Mouse (Mus musculus) naive thymus-derived CD4-positive, alpha-beta T cell, adult 2 months (primary cell): ENCODE measurements at regions not wholly inside any gene's neighbourhood (a gene's known extent, or its start where the extent isn't known, plus 50 kb on each side); places are given as distances from the start of the nearest gene placed in this dataset.

Experiments used
- DNase-seq: peaks from one replicate; pipeline ENCODE4 v3.0.0-alpha.2; 2011; ENCODE audit warnings: low read depth

DNA sequence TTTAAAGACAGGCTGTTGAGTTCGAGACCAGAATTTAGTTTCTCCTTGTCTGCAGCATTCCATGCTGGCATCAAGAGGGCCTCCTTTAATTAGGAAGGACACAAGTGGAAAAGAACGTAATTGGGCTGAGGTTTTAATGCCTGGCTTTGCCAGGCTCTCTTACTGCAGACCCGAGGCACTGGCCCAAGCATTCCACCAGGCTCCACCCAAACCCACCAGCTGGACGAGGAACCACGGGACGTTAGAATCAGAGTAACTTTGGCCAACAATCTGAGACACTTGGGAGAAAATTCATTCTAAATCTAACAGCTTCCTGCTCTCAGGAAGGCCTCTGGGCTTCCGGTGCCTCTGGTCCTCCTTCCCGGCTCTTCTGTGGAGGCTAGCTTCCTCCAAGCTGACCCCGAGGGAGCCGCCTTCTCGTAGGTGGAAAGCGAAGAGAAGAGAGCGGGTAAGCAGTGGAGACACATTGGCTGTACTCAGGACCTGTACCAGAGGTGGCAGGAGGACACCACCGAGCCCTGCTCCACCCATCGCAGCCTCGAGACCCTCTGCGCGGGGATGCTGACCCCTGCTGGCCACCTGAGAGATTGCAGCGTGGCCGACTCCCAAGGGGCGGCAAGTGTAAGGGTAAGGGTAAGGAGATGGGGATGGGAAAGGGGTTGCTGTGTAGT, 105.5 kb downstream of the Tmem17 start:
- DNase-seq: peak; percentile 81

DNA sequence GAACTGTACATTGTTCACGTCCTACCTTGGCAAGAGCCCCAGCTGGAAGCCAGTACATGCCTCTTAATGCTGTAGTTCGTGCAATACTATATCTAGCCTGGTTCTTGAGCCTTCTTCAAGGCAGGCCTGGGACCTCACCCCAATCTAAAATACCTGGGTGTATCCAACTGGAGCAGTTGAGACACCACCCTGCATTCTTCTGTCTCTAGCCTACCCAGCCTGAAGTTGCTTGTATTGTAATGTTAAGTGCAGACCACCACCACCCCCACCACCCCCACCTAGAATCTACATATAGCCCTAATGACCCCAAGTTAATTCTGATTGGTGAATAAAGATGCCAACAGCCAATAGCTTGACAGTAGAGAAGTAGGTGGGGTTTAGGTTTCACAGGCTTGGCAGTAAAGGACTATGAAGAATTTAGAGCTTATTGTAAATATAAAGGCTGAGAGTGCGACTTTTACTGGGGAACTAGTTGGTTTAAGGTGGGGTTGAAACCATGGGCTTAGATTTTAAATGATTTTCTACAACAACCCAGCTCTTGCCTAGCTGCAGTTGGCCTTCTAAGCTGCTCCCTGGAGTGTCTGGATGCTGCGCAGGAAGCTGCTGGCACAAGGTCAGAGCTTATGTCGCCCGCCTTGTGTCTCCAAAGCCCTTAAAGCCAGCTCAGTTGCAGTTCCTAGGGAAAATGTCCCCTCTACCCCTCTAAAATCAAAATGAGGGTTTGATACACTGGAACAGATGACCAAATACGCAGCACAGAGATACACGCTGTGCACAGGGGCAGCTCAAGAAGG, 109.2 kb downstream of the Tmem17 start:
- DNase-seq: no peak

DNA sequence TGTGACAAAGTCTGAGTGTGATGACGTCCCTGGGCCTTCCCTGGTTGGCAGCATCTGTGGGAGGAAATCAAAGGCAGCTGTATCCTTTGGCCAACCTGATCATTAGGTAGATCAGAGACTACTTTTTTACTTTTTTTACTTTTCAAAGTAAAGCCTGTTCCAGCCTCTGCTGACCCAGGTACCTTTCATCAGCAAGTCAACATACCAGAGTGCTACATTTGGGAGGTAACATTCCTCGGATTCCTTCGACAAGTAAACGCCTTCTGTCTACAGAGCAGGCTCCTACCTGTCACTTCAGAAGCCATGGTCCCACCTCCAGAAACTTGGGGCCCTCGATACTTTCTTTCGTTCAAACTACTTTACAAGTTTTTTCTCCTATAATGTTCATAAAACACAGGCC, 110.0 kb downstream of the Tmem17 start:
- no peak for DNase-seq

GRCm38 (mm10) chr11:22622496-22622997, 110.7 kb downstream of the Tmem17 start:
- no peak for DNase-seq

- DNase-seq: no peak
Observed at GRCm38 (mm10) chr11:22626407-22626806, 114.5 kb downstream of the Tmem17 start.

- DNase-seq: no peak
Observed at GRCm38 (mm10) chr11:22628497-22628896, 116.6 kb downstream of the Tmem17 start.

DNA sequence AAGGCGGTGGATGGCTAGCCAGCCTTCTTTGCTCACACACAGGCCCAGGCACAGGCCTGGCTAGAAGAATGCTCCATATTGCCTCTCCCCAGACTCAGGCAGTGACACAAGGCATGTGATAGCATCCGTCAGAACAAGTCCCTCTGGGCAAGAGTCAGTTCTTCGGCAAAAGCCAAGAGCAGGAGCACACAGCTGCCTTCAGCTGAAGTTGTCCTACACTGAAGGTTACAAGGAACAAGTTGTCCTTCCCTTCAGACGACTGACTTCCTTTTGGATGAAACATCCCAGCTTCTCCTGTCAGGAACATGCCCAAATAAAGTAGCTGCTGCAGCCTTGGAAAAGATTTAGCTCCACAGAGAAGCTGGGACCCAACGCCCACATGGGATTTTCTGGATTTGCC, 117.1 kb downstream of the Tmem17 start:
- DNase-seq: no peak

DNA sequence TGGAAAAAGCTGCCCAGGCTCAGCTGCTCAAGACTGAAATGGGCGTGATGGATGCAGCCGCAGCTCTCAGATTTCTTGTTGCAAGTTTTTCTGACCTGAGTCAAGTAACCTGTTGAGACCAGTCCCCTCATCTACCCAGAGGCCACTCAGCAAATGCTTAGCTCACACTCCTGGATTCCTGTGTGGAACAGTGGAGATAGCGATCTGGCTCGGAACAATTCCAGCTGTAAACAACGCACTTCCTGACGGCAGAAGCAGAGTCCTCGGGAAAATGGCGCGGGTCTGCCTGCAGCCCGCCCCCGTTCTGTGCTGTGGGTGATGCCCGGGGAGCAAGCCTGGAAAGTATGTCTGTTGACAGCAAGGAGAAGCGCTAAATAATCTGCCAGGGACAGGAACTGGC, 117.7 kb downstream of the Tmem17 start:
- DNase-seq: no peak

DNA sequence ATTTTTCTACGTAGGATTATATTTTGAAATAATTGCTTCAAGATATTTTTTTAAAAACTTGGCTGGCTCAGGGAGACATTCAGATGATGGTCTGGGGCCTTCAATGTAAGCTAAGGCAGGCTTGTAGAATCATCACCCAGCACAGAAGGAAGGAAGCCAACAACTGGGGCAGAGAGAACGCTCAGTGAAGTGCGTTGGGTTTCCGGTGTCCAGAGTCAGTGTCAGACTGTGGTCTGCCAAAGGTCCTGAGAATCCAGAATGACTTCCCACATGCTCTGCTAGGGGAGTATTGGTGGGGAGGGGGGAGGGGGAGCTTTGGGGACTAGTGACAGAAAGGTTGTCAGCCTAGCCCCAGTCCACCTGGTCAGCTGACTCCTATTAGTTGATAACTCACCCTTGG, 118.1 kb downstream of the Tmem17 start:
- DNase-seq: no peak

GRCm38 (mm10) chr11:22630982-22631381, 119.1 kb downstream of the Tmem17 start:
- no peak for DNase-seq

DNA sequence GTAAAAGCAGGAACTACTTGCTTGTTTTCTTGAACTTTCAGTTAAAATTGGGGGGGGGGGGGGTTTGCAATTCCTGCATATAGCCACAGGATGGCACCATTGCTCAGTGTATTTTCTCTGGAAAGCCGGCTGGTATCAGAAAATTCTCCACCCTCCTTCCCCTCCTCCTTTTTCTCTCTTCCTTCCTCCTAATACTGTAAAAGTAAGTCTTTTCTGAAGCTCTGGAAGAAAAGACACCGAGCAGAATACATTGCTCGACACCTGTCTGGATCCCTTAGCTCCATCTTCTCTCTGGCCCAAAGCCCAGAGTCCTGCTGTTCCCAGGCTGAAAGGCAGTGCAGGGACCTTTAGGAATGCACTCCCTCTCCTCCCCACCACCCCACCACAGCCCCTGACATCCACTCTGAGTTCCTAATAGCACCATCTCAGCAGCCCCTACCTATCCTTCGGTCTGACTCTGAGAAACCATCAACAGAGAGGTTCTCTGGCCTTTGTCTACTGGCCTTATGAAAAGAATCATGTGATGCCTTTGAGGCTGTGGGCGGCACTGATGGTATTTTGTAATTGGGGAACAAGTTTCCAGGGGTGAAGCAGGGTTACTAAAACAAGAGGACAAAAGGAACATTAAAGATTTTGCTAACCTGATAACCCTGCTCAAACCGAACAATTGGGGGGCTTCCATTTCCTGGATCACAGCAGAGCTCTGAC, 119.9 kb downstream of the Tmem17 start:
- peak; percentile 74 for DNase-seq

GRCm38 (mm10) chr11:22632314-22632700, 120.4 kb downstream of the Tmem17 start:
- DNase-seq: no peak

- DNase-seq: no peak
Observed at GRCm38 (mm10) chr11:22632988-22633387, 121.1 kb downstream of the Tmem17 start.

GRCm38 (mm10) chr11:22633961-22634360, 122.1 kb downstream of the Tmem17 start:
- no peak for DNase-seq

- DNase-seq: no peak
Observed at GRCm38 (mm10) chr11:22635021-22635420, 123.1 kb downstream of the Tmem17 start.

GRCm38 (mm10) chr11:22636321-22636720, 124.4 kb downstream of the Tmem17 start:
- DNase-seq: no peak

DNA sequence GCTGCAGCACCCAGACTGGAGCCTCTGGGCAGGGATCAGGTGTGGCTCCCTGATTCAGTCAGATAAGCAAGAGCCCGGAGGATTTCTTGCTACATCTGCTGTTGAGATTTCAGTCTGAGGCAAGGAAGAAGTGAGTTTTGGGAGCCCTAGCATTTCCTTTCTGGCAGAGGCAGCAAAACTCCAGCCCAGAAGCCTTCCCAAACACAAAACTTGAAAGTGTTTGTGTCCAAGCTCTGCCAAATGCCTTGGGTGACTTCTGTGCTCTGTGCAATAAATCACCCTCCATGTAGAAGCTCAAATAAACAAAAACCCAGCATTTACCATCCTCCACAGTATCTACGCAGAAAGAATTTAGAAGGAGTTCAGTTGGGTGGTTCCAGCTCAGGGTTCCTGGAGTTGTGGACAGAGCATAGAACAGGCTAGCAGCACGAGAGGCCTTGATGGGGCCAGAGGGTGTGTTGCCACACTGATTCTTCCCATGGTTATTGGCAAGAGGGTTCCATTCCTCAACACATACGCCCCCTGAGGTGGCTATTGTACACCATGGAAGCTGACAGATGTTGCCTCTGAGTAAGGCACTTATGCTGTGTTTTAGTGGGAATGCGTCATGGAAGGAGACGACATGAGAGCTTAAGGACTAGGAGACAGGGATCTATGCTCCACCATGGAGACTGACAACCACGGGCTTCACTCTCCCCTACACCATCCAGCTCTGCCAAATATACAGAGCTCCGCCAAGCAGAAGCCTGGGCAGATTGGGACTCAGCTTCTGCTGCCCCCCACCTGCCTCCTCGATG, 125.1 kb downstream of the Tmem17 start:
- no peak for DNase-seq

DNA sequence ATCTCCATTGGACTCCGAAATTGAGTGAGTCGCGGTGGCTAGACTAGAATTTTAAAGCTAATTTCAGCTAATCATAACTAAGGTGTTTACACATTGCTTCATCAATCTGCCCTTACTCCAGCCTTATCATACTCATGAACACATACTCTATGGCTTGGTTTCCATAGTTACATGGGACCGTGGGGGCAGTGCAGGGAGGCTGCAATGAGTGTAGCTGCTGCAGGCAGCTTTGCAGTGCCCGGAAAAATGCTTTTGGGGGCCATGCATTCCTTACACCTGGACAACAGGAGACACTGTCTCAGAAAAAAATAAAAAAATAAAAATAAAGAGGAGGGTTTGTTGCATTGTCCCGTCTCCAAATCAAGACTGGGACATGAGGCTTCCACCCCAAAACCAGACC, 126.3 kb downstream of the Tmem17 start:
- no peak for DNase-seq

GRCm38 (mm10) chr11:22638700-22639099, 126.8 kb downstream of the Tmem17 start:
- no peak for DNase-seq

DNA sequence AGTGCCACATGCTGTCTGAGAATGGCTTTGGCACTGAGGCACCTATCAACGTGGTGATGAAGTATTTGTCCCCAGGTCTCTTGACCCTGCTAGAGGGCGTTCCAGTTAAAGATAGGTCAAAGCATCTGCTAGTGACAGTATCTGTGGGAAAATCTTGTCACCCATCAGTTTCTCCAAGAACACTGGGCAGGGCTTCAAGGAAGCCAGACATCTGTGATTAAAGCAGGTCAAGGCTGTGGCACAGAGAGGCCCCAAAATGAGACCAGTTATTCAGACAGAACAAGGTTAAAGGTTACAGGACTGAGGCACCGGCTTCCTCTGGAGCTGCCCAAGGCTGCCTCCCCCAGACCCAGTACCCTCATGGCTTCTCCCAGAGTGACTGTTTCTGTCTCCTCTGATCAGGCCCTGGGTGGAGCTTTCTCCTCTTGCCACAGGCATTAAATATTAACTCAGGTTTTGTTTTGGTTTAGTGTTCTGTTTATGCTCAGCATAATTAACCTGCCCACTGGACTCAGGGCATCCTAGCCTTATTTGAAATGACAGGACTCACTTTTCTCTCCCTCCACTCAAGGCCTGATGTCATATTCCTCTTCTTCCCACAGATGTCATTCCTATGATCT, 128.6 kb downstream of the Tmem17 start:
- DNase-seq: no peak

DNA sequence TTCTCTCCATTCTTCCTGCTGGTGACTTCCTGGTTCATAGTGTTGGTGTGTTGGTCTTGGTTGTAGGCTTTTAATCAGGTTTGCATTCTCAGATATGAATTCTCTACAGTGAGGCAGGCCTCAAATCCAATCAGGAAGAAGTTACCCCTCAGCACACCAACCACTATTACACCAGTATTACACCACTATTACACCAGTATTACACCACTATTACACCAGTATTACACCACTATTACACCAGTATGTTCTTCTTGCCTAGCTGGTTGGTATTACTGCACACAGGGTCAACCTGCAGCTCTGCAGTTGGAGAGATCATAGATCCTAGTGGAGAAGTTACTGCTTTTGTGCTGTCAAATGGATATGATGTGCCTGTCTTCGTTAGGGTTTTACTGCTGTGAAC, 129.6 kb downstream of the Tmem17 start:
- no peak for DNase-seq
